Mouse (Mus musculus): ENCODE data around the gene Defa23.
"Not testable (repeated sequence)": the region's sequence is repeated elsewhere in the genome, so short reads cannot be mapped to it uniquely, and the experiment has no call there.

- TF ChIP-seq CTCF, EP300 (IDR thresholded peaks at IDR 0.05; ENCODE audit: low read depth): not testable (repeated sequence)
Observed at GRCm38 (mm10) chr8:21095950-21096349, 41.1 kb downstream of the Defa23 start, which contains the start of gene Gm14851.

All from liver, postnatal 0 days (tissue).